Mouse (Mus musculus): Measurements from ENCODE around the gene Capn12. TPM values are rescaled to one million over a fixed set of nuclear protein-coding genes. Genes with fewer than 3 reads are reported as not detected.
"Not testable (repeated sequence)": the region's sequence is repeated elsewhere in the genome, so short reads cannot be mapped to it uniquely, and the experiment has no call there.

Capn12 gene
- polyA plus RNA-seq, 1 experiment from 2014 or later: 0.12 TPM

DNA sequence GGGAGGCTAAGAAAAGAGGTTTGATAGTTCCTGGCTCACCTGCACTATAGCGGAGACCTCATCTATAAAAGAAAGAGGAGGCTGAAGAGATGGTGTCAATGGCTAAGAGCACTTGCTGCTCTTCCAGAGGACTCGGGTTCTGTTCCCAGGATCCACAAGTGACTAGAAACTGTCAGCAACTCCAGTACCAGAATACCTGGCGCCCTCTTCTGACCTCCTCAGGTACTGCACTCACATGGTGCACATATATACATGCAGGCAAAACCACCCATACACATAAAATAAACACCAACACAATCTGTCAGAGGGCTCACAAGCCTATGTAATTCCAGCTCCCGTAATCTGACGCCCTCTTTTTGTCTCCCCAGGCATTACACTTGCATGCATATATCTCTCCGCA, 20.3 kb upstream of the Capn12 start:
- H3K4me2 ChIP-seq (ENCODE audit: low read depth, low read length): no peak overlapping the region
- H3K9ac ChIP-seq (ENCODE audit: low read depth, low read length): no peak overlapping the region
- WGBS (ENCODE audit: insufficient replicate concordance): 75% methylated on average over 6 of the region's 6 CpGs
- no peak for ATAC-seq (ENCODE audit: low read depth)
- H3K9me3 ChIP-seq (replicated peaks; ENCODE audit: control insufficient read depth, low read length): 0 out of 2 replicates have a peak, but pooled peaks cover 2% of the 10 kb centered on the region
- H3K27ac ChIP-seq (ENCODE audit: low read length): no peak overlapping the region
- no peaks in the 10 kb centered on the region for H3K27me3 ChIP-seq (ENCODE audit: control insufficient read depth, insufficient read depth, low read depth, low read length)
- H3K4me1 ChIP-seq (ENCODE audit: control insufficient read depth, low read depth, low read length): peaks cover 4% of the 10 kb centered on the region
- H3K36me3 ChIP-seq (ENCODE audit: control insufficient read depth, insufficient read depth): no peaks in the 10 kb centered on the region
- no peak overlapping the region for H3K4me3 ChIP-seq (ENCODE audit: low read depth, low read length)

DNA sequence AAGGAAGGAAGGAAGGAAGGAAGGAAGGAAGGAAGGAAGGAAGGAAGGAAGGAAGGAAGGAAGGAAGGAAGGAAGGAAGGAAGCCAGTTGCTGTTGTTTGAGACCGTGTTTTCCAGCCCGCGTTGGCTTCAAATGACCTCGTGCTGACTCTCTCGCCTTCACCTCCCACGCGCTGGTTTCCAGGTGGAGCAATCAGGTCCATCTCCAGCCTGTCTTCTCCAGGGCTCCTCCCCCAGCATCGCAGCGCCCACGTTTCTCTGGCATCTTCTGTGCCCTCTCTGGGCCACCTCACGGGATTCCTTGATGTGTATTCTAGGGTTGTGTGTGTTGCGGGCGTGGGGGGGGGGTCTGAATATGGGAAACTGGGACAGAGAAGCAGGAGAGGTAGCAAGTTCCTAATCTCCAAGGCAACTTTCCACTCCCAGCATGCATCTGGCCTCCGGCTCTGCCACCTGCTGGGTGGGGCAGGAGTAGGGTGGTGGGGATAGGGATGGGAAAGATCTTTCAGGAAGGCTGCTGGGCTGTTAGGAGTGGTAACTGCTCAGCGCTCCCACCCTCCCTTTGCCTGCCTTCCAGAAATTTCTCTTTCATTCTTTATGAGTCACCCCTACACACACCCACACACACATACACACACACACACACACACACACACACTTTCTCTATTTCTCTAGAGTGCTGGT, 18.3 kb upstream of the Capn12 start:
- Histone ChIP-seq H3K27me3 (ENCODE audit: control insufficient read depth, insufficient read depth, low read depth, low read length) (no peaks in the 10 kb centered on the region), H3K9ac (ENCODE audit: low read depth, low read length) (no peak overlapping the region), H3K4me3 (ENCODE audit: low read depth, low read length) (no peak overlapping the region), H3K27ac (ENCODE audit: low read length) (no peak overlapping the region), H3K36me3 (ENCODE audit: control insufficient read depth, insufficient read depth) (no peaks in the 10 kb centered on the region), H3K9me3 (replicated peaks; ENCODE audit: control insufficient read depth, low read length) (0 out of 2 replicates have a peak, but pooled peaks cover 2% of the 10 kb centered on the region), H3K4me2 (ENCODE audit: low read depth, low read length) (no peak overlapping the region), H3K4me1 (ENCODE audit: control insufficient read depth, low read depth, low read length) (peaks cover 13% of the 10 kb centered on the region)
- WGBS (ENCODE audit: insufficient replicate concordance): 73% methylated on average over 15 of the region's 15 CpGs
- no peak for ATAC-seq (ENCODE audit: low read depth)

DNA sequence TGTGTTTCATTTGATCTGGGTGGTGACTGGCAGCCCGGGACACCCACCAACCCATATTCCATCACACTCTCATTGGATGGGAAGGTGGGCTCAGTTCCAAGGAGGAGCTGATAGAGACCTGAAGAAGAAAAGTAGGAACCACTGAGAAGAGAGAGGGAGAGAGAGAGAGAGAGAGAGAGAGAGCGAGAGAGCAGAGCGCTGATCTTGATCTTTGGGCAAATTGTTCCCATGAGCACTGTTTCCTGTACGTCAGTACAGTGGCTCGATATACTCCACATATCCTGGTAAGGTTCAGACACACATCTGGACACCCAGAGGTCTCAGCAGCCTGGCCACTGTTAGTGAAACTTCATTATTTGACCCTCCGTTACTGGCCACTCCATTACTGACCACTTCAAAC, 17.7 kb upstream of the Capn12 start, which contains the start of gene Lgals7:
Gene Lgals7 (plus strand): TSS at position 314 of the 400 bp plus-strand sequence.
- Histone ChIP-seq H3K4me2 (ENCODE audit: low read depth, low read length) (no peak within 1 kb of the TSS), H3K9ac (ENCODE audit: low read depth, low read length) (no peak within 1 kb of the TSS), H3K9me3 (replicated peaks; ENCODE audit: control insufficient read depth, low read length) (0 out of 2 replicates have a peak, but pooled peaks cover 2% of the 10 kb centered on the region), H3K27me3 (ENCODE audit: control insufficient read depth, insufficient read depth, low read depth, low read length) (no peaks in the 10 kb centered on the region), H3K4me1 (ENCODE audit: control insufficient read depth, low read depth, low read length) (peaks cover 13% of the 10 kb centered on the region), H3K27ac (ENCODE audit: low read length) (no peak within 1 kb of the TSS), H3K36me3 (ENCODE audit: control insufficient read depth, insufficient read depth) (no peaks in the 10 kb centered on the region), H3K4me3 (ENCODE audit: low read depth, low read length) (no peak within 1 kb of the TSS)
- WGBS (ENCODE audit: insufficient replicate concordance): 57% methylated on average over 6 of the region's 6 CpGs
- no peak for ATAC-seq (ENCODE audit: low read depth)

DNA sequence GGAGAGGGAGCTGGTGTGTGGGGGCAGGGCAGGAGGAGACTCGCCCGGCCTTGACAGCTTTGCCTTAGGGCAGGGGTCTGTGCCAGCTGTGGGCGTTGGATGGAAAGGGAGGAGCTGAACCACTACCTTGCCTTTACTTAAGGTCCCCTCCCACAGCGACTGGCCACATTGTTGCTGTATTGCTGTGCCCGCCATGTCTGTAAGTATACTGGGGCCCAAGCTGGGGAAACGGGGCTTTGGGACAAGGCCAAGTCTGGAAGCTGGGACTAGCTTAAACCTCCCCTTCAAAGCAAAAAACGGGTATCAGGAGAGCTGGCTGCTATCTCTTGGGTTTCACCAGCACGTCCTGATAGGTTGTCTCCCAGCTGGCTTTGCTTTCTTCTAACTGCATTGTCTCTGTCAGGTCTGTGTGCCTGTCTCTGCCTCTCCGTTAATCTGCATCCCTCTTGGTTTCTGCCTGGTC, 16.9 kb upstream of the Capn12 start:
- H3K27ac ChIP-seq (ENCODE audit: low read length): no peak overlapping the region
- WGBS (ENCODE audit: insufficient replicate concordance): 38% methylated on average over 9 of the region's 9 CpGs

DNA sequence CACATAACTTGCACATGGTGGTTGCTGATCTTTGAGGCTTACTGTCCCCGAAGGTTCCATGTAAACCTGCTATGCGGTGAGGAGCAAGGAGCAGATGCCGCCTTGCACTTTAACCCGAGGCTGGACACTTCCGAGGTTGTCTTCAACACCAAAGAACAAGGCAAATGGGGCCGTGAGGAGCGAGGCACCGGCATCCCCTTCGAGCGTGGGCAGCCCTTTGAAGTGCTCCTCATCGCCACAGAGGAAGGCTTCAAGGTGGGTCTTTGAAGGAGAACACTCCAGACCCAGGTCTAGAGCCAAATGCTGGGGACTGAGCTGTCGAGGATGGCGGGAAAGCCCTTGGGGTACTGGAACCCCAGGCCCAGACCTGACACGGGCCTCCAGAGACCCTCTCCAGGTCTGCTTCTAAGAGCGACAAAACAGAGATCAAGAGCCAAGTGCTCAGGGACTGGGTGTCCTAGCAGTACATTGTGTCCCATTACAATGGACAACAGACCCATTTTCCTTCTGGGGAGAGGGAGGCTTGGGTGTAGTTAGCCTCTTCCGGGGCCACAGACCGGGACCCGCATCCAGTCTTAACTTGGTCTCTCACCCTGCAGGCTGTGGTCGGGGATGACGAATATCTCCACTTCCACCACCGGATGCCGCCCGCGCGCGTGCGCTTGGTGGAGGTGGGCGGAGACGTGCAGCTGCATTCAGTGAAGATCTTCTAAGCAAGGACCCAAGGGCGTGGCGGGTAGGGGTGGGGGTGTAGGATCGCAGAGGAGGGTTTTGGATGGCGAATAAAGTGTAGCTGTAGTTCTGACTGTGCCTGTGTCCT, 15.5 kb upstream of the Capn12 start:
- peaks cover 13% of the 10 kb centered on the region for H3K4me1 ChIP-seq (ENCODE audit: control insufficient read depth, low read depth, low read length)
- peak; percentile 70 for ATAC-seq (ENCODE audit: low read depth)
- H3K36me3 ChIP-seq (ENCODE audit: control insufficient read depth, insufficient read depth): no peaks in the 10 kb centered on the region
- H3K4me3 ChIP-seq (ENCODE audit: low read depth, low read length): peak overlapping the region; percentile 35
- H3K4me2 ChIP-seq (ENCODE audit: low read depth, low read length): peak overlapping the region; percentile 67
- 0 out of 2 replicates have a peak, but pooled peaks cover 2% of the 10 kb centered on the region for H3K9me3 ChIP-seq (replicated peaks; ENCODE audit: control insufficient read depth, low read length)
- WGBS (ENCODE audit: insufficient replicate concordance): 29% methylated on average over 33 of the region's 33 CpGs
- no peak overlapping the region for H3K27ac ChIP-seq (ENCODE audit: low read length)
- peak overlapping the region; percentile 20; the same call in 1 of the 2 replicates for H3K9ac ChIP-seq (ENCODE audit: low read depth, low read length)
- H3K27me3 ChIP-seq (ENCODE audit: control insufficient read depth, insufficient read depth, low read depth, low read length): no peaks in the 10 kb centered on the region

More for the DNA sequence above, 16.9 kb upstream of the Capn12 start:
- Histone ChIP-seq H3K9ac (ENCODE audit: low read depth, low read length) (no peak overlapping the region), H3K4me3 (ENCODE audit: low read depth, low read length) (no peak overlapping the region), H3K4me1 (ENCODE audit: control insufficient read depth, low read depth, low read length) (peaks cover 13% of the 10 kb centered on the region), H3K4me2 (ENCODE audit: low read depth, low read length) (no peak overlapping the region), H3K27me3 (ENCODE audit: control insufficient read depth, insufficient read depth, low read depth, low read length) (no peaks in the 10 kb centered on the region), H3K9me3 (replicated peaks; ENCODE audit: control insufficient read depth, low read length) (0 out of 2 replicates have a peak, but pooled peaks cover 2% of the 10 kb centered on the region), H3K36me3 (ENCODE audit: control insufficient read depth, insufficient read depth) (no peaks in the 10 kb centered on the region)
- ATAC-seq (ENCODE audit: low read depth): no peak

DNA sequence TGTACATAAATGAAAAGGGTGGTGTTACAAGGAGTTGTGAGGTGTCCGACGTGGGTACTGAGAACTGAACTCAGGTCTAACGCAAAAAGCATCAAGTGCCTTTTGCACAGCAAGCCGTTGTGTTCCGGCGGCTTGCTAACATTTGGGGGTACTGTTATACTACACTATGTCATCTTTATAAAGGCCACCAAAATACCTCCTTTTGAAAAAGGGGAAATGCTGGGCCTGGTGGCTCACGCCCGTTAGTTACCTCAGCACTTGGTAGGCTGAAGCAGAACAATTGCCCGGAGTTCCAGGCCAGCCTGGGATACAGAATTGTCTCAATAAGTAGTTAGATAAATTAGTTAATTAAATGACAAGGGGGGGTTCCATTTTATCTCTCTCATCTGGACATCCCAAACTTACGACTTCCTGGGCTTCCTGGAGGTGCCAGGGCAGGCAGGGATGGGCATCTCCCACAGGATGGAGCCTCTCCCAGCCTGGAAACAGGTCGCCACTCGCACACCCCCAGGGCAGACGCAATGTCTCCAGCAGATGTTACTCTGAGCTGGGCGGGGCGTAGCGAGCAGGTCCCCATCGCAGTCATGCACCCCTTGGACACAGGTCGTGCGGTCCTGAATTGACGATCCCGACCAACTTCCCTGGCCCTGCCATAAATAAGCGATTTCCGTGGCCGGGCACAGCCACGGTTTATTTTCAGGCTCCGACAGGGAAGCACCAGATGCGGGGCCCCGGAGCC, 14.3 kb upstream of the Capn12 start:
- Histone ChIP-seq H3K4me3 (ENCODE audit: low read depth, low read length) (no peak overlapping the region), H3K27me3 (ENCODE audit: control insufficient read depth, insufficient read depth, low read depth, low read length) (no peaks in the 10 kb centered on the region), H3K4me1 (ENCODE audit: control insufficient read depth, low read depth, low read length) (peaks cover 13% of the 10 kb centered on the region), H3K27ac (ENCODE audit: low read length) (no peak overlapping the region), H3K4me2 (ENCODE audit: low read depth, low read length) (no peak overlapping the region; the same call in 1 of the 2 replicates), H3K9me3 (replicated peaks; ENCODE audit: control insufficient read depth, low read length) (no peaks in the 10 kb centered on the region), H3K36me3 (ENCODE audit: control insufficient read depth, insufficient read depth) (no peaks in the 10 kb centered on the region), H3K9ac (ENCODE audit: low read depth, low read length) (no peak overlapping the region)
- ATAC-seq (ENCODE audit: low read depth): no peak
- 85% methylated on average over 28 of the region's 28 CpGs for WGBS (ENCODE audit: insufficient replicate concordance)

DNA sequence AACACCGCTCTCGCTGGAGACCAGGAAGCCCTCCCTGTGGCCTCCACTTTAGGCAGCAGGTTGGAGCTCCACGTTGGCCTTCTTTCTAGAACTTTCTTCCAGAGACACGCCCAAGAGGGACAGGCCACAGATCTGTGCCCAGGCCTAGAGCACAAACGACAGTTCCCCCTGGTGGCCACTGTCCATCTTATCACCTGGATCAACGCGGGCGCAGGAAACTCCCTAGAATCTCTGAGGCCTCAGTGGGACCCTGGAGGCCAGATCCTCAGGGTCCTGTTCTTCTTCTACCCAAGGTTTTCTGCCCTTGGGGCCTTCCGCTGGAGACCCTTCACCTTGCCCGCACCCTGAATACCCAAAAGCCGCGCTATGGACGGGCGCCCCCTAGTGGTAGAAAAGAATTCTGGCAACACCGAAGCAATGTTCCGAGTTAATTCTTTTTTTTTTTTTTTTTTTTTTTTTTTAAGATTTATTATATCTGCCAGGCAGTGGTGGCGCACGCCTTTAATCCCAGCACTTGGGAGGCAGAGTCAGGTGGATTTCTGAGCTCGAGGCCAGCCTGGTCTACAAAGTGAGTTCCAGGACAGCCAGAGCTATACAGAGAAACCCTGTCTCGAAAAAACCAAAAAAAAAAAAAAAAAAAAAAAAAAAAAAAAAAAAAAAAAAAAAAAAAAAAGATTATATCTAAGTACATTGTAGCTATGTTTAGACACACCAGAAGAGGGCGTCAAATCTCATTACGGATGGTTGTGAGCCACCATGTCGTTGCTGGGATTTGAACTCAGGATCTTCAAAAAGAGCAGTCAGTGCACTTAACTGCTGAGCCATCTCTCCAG, 13.5 kb upstream of the Capn12 start:
- not testable (repeated sequence) for H3K27me3 ChIP-seq (ENCODE audit: control insufficient read depth, insufficient read depth, low read depth, low read length); H3K36me3 ChIP-seq (ENCODE audit: control insufficient read depth, insufficient read depth); H3K9me3 ChIP-seq (replicated peaks; ENCODE audit: control insufficient read depth, low read length); H3K27ac ChIP-seq (ENCODE audit: low read length)
- peaks cover 13% of the 10 kb centered on the region for H3K4me1 ChIP-seq (ENCODE audit: control insufficient read depth, low read depth, low read length)
- ATAC-seq (ENCODE audit: low read depth): peak; percentile 61
- peak overlapping the region; percentile 34 for H3K9ac ChIP-seq (ENCODE audit: low read depth, low read length)
- peak overlapping the region; percentile 22; the same call in 1 of the 2 replicates for H3K4me3 ChIP-seq (ENCODE audit: low read depth, low read length)
- H3K4me2 ChIP-seq (ENCODE audit: low read depth, low read length): peak overlapping the region; percentile 49
- WGBS (ENCODE audit: insufficient replicate concordance): 15% methylated on average over 23 of the region's 23 CpGs
